Mouse (Mus musculus) intestine, embryonic 15.5 days (tissue): ENCODE results near the gene T2. TPM values are rescaled to one million over a fixed set of nuclear protein-coding genes. Genes with fewer than 3 reads are reported as not detected.

Experiments used
- ATAC-seq: fragments of 200-750 bp; cut with Nextera tagmentation; 2 replicates; pipeline ENCODE4 v1.8.0; 2017; ENCODE audit warnings: moderate TSS enrichment, moderate library complexity
- H3K27ac ChIP-seq: fragments of 300-500 bp; sonication (generic); 2 replicates; pipeline ENCODE4 v1.5.1; 2015; ENCODE audit warnings: mild to moderate bottlenecking, inconsistent platforms
- H3K27me3 ChIP-seq: fragments of 300-500 bp; sonication (generic); replicated peaks from 2 replicates; pipeline ENCODE4 v1.6.1; 2015; ENCODE audit warnings: inconsistent platforms
- H3K36me3 ChIP-seq: fragments of 300-500 bp; sonication (generic); 2 replicates; pipeline ENCODE4 v1.6.1; 2015; ENCODE audit warnings: inconsistent platforms
- H3K4me1 ChIP-seq: fragments of 300-500 bp; sonication (generic); replicated peaks from 2 replicates; pipeline ENCODE4 v1.6.1; 2015; ENCODE audit warnings: inconsistent platforms
- H3K4me2 ChIP-seq: fragments of 300-500 bp; sonication (generic); replicated peaks from 2 replicates; pipeline ENCODE4 v1.6.1; 2015; ENCODE audit warnings: mild to moderate bottlenecking, inconsistent platforms
- H3K4me3 ChIP-seq: fragments of 300-500 bp; sonication (generic); replicated peaks from 2 replicates; pipeline ENCODE4 v1.5.1; 2015; ENCODE audit warnings: inconsistent platforms
- H3K9ac ChIP-seq: fragments of 300-500 bp; sonication (generic); 2 replicates; pipeline ENCODE4 v1.6.1; 2015; ENCODE audit warnings: inconsistent platforms
- H3K9me3 ChIP-seq: fragments of 300-500 bp; sonication (generic); 2 replicates; pipeline ENCODE4 v1.6.1; 2016; ENCODE audit warnings: inconsistent platforms
- WGBS: fragments of 180-500 bp; shearing (Covaris S2); methylation state at CpG from one replicate; pipeline ENCODE4 v1.1.7; 2015; 5-methylcytosine and 5-hydroxymethylcytosine counted together
- polyA plus RNA-seq: library from polyadenylated mRNA; unstranded; fragments of >200 nt; fragmentation: Nextera tagmentation; extraction: Ambion mirVana; gene quantifications from 2 replicates; pipeline ENCODE4 v1.2.1, GENCODE M21; 2015

T2 gene
- polyA plus RNA-seq, 1 experiment from 2014 or later: 0.13 TPM

DNA sequence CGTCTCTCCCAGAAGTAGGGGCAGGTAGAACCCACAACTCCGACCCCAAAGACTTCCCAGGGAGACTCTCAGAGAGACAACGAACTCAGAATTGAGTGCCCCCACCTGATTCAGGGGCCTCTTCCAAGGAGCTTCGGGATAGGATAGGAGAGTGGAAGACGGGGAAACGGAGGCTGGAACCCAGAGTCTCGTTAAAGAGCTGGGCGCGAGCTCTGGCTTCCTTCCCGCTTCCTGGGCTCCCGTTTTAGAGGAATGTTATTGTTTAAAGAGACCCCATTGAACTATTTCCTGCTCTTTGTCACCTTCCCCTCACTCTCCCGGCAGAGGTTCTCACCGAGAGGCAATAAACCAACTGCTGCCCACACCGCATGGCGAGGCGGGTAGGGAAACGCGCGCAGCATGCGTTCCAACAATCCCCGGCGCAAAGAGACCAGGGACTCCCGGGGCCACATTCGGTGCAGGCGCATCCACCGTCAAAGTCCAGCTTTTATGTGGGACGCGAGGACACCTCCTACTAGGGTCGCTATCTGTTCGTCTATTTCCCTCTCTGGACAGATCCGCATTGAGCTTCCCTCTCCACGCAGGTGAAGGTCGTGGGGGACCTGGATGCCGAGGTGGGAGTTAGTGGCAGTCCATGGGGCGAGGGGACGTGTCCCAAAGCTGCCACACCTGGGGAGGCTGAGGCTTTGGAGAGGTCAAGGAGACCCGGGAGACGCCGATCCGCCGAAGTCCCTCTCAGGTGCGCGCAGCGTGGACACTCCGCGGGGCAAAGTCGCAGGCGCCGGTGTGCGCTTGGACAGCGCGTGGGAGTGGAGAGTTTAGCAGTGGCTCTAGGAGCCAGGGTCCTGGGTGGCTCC lies 77.6 kb downstream of the T2 start:
- Histone ChIP-seq H3K9ac (no peak overlapping the region), H3K9me3 (no peaks in the 10 kb centered on the region), H3K4me3 (peak overlapping the region; percentile 21), H3K36me3 (no peaks in the 10 kb centered on the region), H3K27ac (no peak overlapping the region), H3K4me1 (peaks cover 10% of the 10 kb centered on the region), H3K27me3 (peaks cover 97% of the 10 kb centered on the region), H3K4me2 (peak overlapping the region; percentile 49)
- ATAC-seq: no peak
- under 1% methylated on average over 52 of the region's 52 CpGs for WGBS

DNA sequence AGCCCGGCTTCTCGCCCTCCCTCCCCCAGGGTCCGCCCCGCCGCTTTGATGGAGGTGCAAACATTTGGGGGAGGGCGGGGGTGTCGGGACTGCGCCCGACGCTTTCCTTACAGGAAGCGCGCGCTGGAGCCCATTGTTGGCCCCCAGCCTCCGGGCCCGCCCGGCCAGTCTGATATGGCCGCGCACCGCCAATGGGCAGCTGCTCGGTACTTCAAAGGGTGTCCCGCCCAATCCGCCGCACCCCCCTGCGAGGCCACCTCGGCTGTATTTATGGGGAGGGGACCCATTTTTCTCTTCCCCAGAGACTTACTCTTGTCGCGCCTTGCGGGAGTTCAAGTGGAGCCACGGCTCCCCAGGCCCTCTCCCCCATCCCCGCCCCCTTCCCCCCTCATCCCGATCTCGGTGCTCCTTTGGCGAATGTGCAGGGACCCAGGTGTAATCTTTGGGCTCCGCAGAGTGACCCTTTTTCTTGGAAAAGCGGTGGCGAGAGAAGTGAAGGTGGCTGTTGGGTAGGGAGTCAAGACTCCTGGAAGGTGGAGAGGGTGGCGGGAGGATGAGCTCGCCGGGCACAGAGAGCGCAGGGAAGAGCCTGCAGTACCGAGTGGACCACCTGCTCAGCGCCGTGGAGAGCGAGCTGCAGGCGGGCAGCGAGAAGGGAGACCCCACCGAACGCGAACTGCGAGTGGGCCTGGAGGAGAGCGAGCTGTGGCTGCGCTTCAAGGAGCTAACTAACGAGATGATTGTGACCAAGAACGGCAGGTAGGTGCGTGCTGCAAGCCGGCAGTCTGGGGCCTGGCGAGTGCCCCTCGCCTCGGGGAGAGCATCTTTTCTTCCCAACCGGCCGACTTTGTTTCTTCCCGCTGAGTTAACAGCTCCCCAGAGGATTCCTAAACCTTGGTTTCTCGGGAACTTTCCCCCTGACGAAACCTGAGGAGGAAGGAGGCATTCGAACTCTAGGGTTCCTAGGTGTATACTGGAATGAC lies 78.5 kb downstream of the T2 start, which contains the start of gene T:
Gene T, plus strand, starts transcription at position 446 of the 983 bp plus-strand sequence.
- peaks cover 92% of the 10 kb centered on the region for H3K27me3 ChIP-seq
- no peaks in the 10 kb centered on the region for H3K9me3 ChIP-seq
- H3K4me3 ChIP-seq: peak within 1 kb of the TSS; percentile 21
- ATAC-seq: no peak
- H3K27ac ChIP-seq: no peak within 1 kb of the TSS
- H3K4me2 ChIP-seq: peak within 1 kb of the TSS; percentile 49
- no peaks in the 10 kb centered on the region for H3K36me3 ChIP-seq
- under 1% methylated on average over 65 of the region's 65 CpGs for WGBS
- H3K4me1 ChIP-seq: peaks cover 10% of the 10 kb centered on the region
- no peak within 1 kb of the TSS for H3K9ac ChIP-seq

DNA sequence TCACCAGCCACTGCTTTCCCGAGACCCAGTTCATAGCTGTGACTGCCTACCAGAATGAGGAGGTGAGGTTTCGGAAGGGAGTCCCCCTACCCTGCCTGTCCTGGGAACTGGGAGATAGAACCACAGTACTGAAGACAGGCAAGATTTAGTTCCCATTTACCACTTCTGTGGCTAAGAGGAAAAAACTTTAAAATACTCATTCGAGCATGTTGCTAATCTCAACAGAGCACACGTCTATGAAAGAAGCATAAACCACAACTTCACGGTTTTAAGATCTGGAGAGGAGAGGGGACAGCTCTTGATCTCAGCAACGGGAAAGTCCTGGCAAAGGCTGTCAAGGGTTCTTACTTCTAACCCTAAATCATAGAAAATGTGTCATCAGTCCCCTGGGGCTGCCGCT lies 80.4 kb downstream of the T2 start:
- H3K9ac ChIP-seq: no peak overlapping the region
- peaks cover 73% of the 10 kb centered on the region for H3K27me3 ChIP-seq
- H3K27ac ChIP-seq: no peak overlapping the region
- WGBS: 44% methylated on average over 7 of the region's 7 CpGs
- H3K9me3 ChIP-seq: no peaks in the 10 kb centered on the region
- no peak overlapping the region for H3K4me3 ChIP-seq
- H3K4me2 ChIP-seq: no peak overlapping the region
- H3K36me3 ChIP-seq: no peaks in the 10 kb centered on the region
- no peak for ATAC-seq
- H3K4me1 ChIP-seq: peaks cover 10% of the 10 kb centered on the region

DNA sequence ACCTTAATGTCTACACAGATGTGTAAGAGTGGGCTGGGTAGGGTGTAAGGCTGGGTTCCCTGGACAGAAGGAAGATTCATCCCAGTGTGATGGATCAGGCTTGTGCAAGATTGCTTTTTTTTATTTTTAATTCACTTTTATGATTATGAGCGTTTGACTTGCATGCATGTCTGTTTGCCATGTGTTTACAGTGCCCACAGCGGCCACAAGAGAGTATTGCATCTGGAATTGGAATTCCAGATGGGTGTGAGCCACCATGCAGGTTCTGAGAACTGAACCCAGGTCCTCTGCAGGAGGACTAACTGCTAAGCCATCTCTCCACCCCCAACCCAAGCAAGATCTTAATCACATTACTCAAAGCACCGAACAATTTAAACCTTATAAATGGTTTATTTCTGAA lies 88.3 kb downstream of the T2 start:
- Histone ChIP-seq H3K9me3 (no peaks in the 10 kb centered on the region), H3K36me3 (no peaks in the 10 kb centered on the region), H3K27ac (no peak overlapping the region), H3K9ac (no peak overlapping the region), H3K27me3 (peaks cover 5% of the 10 kb centered on the region; the same call in 1 of the 2 replicates), H3K4me1 (no peaks in the 10 kb centered on the region), H3K4me3 (no peak overlapping the region), H3K4me2 (no peak overlapping the region)
- WGBS: 47% methylated on average over 3 of the region's 3 CpGs
- no peak for ATAC-seq

DNA sequence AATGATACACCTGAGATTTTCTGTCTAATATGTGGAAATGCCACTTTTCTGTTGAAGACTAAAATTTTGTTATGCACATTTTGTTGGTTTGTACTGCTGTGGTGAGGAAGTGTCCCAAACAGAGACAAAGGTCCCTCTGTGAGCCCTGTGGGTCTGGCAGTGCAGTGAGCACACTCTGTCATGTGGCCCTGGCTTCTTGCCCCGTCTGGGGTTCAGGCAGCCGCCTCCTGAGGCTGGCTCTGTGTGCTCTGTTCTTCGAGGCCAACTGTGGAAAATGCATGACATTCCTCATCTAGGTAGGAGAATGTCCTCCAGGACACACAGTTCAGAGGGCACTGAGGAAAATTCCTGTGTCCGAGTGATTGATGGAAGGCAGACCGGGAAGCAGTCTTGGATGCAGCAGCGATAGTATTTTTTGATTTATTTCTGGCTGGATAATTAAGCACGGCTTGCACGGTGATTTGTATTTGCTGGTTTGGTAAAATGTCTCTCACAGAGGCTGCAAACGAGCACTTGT lies 91.9 kb downstream of the T2 start:
- Histone ChIP-seq H3K4me1 (no peaks in the 10 kb centered on the region), H3K9me3 (no peaks in the 10 kb centered on the region), H3K36me3 (no peaks in the 10 kb centered on the region), H3K4me2 (no peak overlapping the region), H3K27ac (no peak overlapping the region), H3K9ac (no peak overlapping the region), H3K27me3 (no peaks in the 10 kb centered on the region; the same call in 1 of the 2 replicates), H3K4me3 (no peak overlapping the region)
- ATAC-seq: no peak
- 24% methylated on average over 9 of the region's 9 CpGs for WGBS

DNA sequence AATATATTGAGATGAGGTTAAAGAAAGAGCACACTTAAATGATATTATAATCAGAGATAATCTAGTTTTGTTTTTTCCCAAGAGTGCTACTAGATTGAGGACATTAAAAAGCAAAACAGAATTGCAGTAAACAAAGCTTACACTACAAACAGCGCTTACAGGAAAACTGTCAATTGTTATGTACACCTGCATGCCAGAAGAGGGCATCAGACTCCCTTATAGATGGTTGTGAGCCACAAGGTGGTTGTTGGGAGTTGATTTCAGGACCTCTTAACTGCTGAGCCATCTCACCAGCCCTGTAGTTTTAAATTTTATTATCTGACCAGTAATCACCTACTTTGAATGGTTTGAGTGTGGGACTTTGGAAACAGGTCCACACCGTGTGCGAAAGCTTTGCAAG lies 92.5 kb downstream of the T2 start:
- no peak overlapping the region for H3K4me2 ChIP-seq
- no peak overlapping the region for H3K9ac ChIP-seq
- H3K36me3 ChIP-seq: no peaks in the 10 kb centered on the region
- H3K4me3 ChIP-seq: no peak overlapping the region
- H3K27me3 ChIP-seq: no peaks in the 10 kb centered on the region; the same call in 1 of the 2 replicates
- H3K27ac ChIP-seq: no peak overlapping the region
- no peaks in the 10 kb centered on the region for H3K9me3 ChIP-seq
- WGBS: 72% methylated on average over 3 of the region's 3 CpGs
- H3K4me1 ChIP-seq: no peaks in the 10 kb centered on the region
- ATAC-seq: no peak

DNA sequence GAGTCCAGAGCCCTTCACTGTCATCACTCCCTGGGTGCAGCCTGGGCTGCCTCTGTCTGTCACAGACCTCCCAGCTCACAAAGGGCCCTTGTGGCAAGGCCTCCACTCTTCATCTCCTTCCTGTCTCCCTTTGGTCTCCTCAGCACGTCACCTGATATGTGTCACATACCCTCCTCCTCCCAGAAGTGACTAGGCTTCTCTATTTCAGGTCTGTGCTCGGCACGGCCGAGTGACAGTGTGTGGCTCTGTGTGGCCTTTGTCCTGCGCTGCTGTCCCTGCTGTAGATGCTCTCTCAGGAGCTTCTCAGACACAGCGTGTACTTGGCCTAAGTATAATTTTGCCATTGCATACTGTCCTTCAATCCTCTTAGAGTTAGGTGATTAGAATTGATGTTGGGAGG lies 99.4 kb downstream of the T2 start:
- 55% methylated on average over 6 of the region's 6 CpGs for WGBS
- no peak overlapping the region for H3K4me2 ChIP-seq
- H3K27ac ChIP-seq: no peak overlapping the region
- no peaks in the 10 kb centered on the region for H3K4me1 ChIP-seq
- H3K9ac ChIP-seq: no peak overlapping the region
- no peaks in the 10 kb centered on the region for H3K9me3 ChIP-seq
- peaks cover 2% of the 10 kb centered on the region; the same call in 1 of the 2 replicates for H3K27me3 ChIP-seq
- H3K4me3 ChIP-seq: no peak overlapping the region
- no peaks in the 10 kb centered on the region for H3K36me3 ChIP-seq
- ATAC-seq: no peak

DNA sequence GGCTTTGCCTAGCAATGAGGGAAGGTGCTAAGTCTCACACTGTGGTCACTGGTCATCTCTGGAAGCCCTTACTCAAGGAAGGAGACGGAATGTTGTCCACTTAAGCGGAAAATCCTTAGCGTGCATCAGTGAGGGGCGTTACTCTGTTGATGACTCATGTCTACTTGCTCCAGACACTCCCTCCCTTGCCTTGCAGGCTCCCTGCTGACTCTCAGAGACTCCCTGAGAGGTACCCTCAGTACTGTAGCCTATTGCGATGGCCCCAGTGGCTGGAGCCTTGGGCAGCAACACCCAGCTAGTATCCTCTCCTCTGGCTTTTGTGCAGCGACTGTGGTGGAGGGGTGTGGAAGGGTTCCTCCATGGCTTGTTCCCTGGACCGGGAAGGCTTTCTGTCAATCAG lies 99.8 kb downstream of the T2 start:
- no peaks in the 10 kb centered on the region for H3K9me3 ChIP-seq
- H3K4me1 ChIP-seq: no peaks in the 10 kb centered on the region
- H3K27ac ChIP-seq: no peak overlapping the region
- no peak for ATAC-seq
- WGBS: 65% methylated on average over 7 of the region's 7 CpGs
- H3K27me3 ChIP-seq: peaks cover 3% of the 10 kb centered on the region; the same call in 1 of the 2 replicates
- no peak overlapping the region for H3K4me3 ChIP-seq
- H3K36me3 ChIP-seq: no peaks in the 10 kb centered on the region
- no peak overlapping the region for H3K9ac ChIP-seq
- H3K4me2 ChIP-seq: no peak overlapping the region

DNA sequence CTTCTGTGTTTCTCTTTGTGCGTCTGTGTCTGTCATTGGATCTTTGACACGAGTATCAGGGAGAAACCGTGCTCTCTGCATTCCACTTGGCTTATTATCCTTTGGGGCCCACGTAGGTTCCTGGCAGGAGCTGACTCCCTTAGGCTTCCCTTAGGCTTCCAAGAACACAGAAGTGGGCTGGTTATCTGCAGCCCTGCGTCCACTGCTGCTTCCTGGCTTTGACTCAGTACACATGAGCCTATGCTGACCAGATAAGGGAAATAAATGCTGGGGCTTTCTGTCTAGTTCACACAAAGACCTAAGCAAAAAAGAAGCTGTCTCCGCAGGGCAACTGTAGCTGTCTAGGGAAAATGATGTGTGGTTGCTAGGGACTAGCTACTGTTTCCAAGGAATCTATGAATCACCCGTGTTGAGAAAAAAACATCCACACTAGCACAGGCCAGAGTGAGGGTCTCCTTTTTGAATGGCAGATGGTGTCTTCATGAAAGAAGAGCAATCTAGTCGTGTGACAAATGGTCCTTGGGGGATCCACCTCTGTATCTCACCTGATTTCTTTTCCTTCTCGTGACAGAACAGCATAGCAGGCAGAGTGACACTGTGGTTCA lies 101.2 kb downstream of the T2 start:
- no peak overlapping the region for H3K27ac ChIP-seq
- H3K9me3 ChIP-seq: no peaks in the 10 kb centered on the region
- no peaks in the 10 kb centered on the region for H3K4me1 ChIP-seq
- H3K9ac ChIP-seq: no peak overlapping the region
- H3K4me3 ChIP-seq: no peak overlapping the region
- no peaks in the 10 kb centered on the region for H3K36me3 ChIP-seq
- H3K27me3 ChIP-seq: peaks cover 3% of the 10 kb centered on the region
- no peak for ATAC-seq
- WGBS: 45% methylated on average over 9 of the region's 9 CpGs
- no peak overlapping the region for H3K4me2 ChIP-seq

DNA sequence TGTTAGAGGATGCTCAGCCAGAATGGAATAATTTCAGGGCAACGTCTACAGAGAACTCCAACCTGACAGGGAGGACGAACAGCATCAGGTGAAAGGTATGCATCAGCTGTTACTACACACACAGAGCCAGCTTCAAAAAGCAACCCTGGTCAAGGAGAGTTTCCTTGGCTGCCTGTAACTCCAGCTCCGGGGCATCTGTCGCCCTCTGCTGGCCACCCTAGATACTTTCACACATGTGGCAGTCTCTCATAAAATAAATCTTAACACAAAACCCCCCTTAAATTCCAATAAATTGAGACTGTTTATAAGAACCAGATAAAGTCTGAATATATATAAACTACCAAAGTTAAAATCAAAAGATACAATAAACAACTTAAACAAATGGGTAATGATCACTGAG lies 105.8 kb downstream of the T2 start:
- Histone ChIP-seq H3K36me3 (no peaks in the 10 kb centered on the region), H3K27ac (no peak overlapping the region), H3K27me3 (peaks cover 12% of the 10 kb centered on the region), H3K4me2 (no peak overlapping the region), H3K9ac (no peak overlapping the region), H3K4me3 (no peak overlapping the region), H3K9me3 (no peaks in the 10 kb centered on the region), H3K4me1 (no peaks in the 10 kb centered on the region)
- no peak for ATAC-seq
- 7% methylated on average over 4 of the region's 4 CpGs for WGBS

DNA sequence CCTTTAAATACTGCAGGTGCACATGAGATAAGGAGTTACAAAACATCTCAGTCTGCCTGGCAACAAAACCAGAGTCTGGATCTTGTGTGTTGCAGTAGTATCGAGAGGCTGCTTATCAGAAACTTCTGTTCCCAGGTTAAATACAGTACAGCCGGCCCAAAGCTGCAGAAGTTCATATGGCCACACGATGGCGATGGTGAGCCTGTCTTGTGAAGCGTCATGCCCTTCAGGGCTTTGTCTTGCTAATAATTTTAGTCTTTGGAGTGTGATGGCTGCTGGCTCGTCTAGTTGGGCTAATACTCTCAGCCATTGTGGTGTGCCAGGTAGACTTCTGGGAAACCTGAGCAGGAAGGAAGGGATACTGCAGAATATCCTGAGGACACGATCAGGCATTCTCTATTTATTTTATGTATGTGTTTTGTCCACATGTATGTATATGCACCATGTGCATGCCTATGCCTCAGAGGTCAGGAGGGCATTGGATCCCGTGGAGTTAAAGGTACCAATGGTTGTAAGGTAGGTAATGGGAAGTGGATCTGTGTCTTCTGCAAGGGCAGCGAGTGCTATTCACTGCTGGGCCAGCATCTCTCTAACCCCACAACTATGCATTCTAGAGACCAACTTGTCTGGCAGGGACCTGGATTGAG lies 107.8 kb downstream of the T2 start:
- Histone ChIP-seq H3K4me2 (no peak overlapping the region), H3K9ac (no peak overlapping the region), H3K27me3 (peaks cover 22% of the 10 kb centered on the region), H3K27ac (no peak overlapping the region), H3K4me3 (no peak overlapping the region), H3K4me1 (0 out of 2 replicates have a peak, but pooled peaks cover 2% of the 10 kb centered on the region), H3K36me3 (no peaks in the 10 kb centered on the region), H3K9me3 (no peaks in the 10 kb centered on the region)
- 23% methylated on average over 9 of the region's 9 CpGs for WGBS
- peak; percentile 56; the same call in 1 of the 2 replicates for ATAC-seq
